Mouse (Mus musculus) naive thymus-derived CD4-positive, alpha-beta T cell, adult 2 months (primary cell): ENCODE data around the gene Rgs7bp.

ENCODE experiments used
- DNase-seq: peaks from one replicate; pipeline ENCODE4 v3.0.0-alpha.2; 2011; ENCODE audit warnings: low read depth

Gene Rgs7bp

GRCm38 (mm10) chr13:105054181-105054940 lies at the start of gene Rgs7bp:
Rgs7bp (minus strand) TSS chr13:105054930.
- DNase-seq = peak; percentile 57

GRCm38 (mm10) chr13:105104385-105104784 lies 49.7 kb upstream of the Rgs7bp start:
- no peak for DNase-seq

GRCm38 (mm10) chr13:105100705-105101104 lies 46.0 kb upstream of the Rgs7bp start:
- no peak for DNase-seq

- no peak for DNase-seq
Observed at GRCm38 (mm10) chr13:105096316-105096715, 41.6 kb upstream of the Rgs7bp start.

- DNase-seq = no peak
Observed at GRCm38 (mm10) chr13:105089276-105089675, 34.5 kb upstream of the Rgs7bp start.

DNA sequence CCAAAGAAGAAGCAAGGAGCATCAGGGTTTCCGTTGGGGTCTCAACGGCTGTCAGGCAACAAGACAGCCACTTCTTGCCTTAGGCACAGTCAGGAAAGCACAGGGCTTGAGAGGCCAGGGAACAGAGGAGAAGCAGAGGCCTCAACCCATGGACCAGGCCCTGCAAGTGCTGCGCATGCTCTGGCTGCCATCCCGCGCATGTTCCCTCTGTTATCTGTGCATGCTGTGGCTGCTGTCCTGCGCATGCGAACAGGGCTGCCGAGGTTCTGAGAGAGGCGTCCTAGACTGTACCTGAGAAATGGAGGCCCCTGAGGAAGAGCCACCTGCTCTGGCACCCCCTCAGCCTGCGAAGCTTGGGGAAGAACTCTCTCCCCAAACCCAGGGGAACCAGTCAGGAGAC lies 27.1 kb upstream of the Rgs7bp start, which contains the start of gene 4933425L06Rik:
4933425L06Rik (plus strand) TSS at position 261 of the 400 bp plus-strand sequence.
- DNase-seq = no peak

DNA sequence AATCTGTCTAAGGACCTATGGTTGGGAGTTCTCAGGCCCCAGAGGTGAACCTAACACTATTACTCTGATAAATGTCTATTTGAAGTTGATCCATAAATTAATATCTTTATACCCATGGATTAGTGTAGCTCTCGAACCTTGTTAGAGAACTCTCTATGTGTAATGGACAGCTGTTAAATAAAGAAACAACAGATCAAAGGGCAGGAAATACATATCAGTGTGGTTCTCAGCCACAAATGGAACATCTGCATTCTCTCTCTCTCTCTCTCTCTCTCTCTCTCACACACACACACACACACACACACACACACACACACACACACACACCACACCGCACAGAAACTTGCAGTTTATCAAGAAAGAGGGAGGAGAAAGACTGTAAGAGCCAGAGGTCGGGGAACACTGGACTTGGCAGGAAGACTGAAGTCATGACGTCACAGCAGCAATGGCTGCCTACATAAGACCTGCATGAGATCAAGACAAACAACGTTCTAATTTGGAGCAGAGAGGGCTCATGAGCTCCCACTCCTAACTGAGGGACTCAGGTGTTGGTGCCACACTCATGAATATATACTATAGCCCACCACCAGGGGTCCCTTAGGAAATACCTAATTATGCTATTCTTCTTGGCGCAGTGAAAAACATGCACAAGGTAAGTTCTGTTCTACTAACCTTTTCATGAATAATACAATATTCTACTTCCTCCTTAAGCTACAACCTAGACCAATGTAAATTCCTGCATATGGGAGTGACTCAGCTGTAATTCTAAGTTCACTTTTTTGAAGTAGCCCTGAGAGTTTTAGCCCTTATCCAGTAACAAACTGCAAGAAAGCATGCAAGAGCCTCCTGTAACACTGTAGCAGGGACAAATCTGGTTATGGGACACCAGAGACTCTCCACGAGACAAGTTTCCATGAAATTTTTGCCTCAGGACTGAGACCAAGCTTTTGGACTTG lies 12.4 kb upstream of the Rgs7bp start:
- DNase-seq = peak; percentile 65

DNA sequence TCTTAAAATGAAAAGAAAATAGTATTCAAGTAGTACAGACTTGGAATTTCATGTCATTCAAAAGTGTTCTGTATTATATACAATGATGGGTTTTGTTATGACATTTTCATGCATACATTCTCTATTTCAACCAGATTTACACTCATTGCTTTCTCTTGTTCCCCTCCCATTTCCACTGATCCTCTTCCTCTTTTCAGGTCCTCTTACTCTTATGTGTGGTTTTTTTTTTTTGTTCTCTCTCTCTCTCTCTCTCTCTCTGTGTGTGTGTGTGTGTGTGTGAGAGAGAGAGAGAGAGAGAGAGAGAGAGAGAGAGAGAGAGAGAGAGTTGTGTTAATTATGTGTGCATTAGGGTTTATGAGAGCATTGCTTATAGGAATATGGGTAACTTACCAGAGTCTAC lies 11.4 kb upstream of the Rgs7bp start:
- no peak for DNase-seq

DNA sequence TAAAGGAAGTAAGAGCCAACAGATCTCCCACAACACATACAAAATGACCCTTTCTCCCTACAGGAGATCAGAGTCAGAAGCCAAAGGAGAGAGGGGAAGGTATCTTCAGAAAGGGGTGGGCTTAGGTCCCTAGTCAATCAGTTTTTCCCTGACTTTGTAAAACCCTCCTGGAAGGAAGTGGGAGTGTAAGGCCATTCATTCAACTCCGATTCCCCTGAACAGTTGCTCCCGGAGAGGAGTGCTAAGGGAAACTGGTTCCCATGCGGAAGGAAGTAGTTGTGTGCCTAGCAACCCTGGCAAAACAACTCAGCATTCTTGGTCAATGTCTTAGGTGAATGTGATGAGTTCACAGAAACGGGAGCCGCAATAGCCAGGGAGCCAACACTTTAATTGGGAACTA lies 644 bp upstream of the Rgs7bp start:
- DNase-seq = no peak

DNA sequence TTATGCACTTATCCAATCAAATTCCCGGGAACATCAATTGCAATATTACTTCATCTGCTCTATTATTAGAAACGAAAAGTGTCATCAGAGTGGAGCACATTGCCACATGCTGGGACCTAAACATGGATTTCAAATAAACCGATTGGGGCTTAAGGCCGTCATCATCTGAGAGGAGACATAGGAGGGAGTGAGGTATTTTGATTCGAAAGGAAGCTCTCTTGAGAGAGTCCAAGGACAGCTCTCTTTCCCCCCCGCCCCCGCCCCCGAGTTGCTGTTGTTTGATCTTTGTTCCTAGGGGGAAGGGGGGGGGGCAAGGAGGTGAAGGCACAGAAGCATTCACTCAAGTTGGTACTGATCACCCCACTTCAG lies 195 bp upstream of the Rgs7bp start:
- peak; percentile 19 for DNase-seq

DNA sequence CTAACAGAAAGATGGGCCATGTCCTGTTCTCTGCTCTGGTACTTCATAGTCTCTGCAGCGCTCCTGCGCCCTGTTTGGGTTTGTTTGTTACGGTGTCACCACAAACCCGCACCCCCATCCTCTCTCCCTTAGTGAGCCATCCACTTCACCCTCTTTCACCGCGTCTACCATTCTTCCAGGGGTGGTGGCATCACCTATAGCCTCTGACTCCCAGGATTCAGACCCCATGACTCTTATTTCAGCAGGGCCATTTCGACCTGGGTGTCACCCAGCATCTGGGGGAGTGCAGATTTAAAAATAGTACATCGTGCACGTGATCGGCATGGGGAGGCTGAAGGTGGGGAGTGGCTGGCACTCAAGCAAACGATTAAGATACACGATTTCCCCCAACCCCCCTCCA lies 1.1 kb downstream of the Rgs7bp start:
- no peak for DNase-seq

DNA sequence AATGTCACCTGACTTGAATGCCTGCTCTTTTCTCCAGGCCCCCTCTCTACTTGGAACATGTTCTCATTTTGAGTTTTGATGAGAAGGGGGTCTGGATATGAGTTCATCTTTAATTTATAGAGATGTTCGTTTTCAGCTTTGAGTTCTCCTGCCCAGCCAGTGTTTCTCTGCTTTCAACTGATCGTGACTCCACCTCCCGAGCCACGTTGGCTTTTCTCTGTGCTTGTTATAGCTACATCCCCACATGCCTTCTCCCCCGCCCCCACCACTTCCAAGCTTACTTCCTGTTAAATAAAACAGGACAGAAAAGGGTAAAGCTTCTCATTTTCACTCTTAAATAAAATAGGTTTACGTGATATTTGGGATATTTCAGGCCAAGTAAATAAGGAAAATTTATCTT lies 3.3 kb downstream of the Rgs7bp start:
- DNase-seq = no peak

DNA sequence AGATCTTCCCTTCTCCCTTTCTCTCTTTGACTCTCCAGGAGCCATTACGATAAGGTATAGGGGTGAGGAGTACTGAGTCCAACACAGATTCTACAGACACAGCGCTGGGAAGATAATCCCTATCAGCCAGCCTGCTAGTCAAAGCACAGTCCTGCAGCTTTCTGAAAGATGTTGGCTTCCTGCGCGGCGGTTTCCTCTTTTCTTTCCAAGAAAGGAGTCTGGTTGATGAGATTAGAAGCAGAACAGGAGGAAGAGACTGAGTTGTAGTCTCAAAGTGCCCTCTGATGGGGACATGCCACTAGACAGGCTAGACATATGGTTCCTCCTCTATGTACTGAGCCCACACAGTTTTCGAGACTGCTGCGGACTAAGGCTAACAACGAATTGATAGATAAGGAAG lies 6.1 kb downstream of the Rgs7bp start:
- no peak for DNase-seq

- DNase-seq = peak; percentile 31
Observed at GRCm38 (mm10) chr13:105047377-105047776, 7.4 kb downstream of the Rgs7bp start.

GRCm38 (mm10) chr13:105043882-105044281 lies 10.8 kb downstream of the Rgs7bp start:
- DNase-seq = no peak

DNA sequence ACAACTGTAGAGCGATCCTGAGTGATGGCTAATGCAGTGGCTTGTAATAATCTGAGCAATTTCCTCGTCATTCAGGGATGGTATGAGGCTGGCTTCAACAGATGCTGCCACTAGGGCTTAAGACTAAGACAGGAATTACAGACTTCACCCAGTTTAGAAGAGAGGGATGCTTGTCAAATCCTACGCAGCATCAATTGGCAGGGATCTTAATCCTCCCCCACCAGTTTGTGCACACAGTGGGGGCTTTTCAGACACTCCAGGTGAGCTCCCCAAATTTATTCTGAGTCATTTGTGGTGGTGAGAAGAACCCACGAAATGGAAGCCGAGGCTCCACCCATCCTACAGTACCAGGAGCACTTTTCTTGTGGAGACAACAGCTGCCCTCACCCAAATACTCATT lies 16.4 kb downstream of the Rgs7bp start:
- no peak for DNase-seq

DNA sequence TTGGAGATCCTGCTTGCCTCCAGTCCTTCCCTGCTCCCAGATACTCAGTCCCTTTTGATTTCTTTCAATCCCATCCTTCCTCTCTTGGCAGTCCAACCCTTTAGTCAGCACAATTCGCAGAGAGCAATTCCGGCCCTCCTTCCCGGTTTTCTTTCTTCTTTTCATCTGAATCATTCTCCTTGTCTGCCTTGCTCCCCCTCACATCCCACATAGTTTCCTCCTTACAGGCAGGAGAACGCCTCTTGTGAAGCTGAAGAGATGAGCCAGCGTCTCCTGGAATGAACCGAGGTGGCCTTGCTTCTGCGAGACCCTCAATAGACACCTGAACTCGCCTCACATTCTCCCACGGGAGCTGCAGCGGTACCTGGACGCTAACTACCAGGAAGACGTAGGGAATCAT lies 16.9 kb downstream of the Rgs7bp start:
- no peak for DNase-seq

- no peak for DNase-seq
Observed at GRCm38 (mm10) chr13:105031882-105032281, 22.8 kb downstream of the Rgs7bp start.

- no peak for DNase-seq
Observed at GRCm38 (mm10) chr13:105028276-105028675, 26.5 kb downstream of the Rgs7bp start.

DNA sequence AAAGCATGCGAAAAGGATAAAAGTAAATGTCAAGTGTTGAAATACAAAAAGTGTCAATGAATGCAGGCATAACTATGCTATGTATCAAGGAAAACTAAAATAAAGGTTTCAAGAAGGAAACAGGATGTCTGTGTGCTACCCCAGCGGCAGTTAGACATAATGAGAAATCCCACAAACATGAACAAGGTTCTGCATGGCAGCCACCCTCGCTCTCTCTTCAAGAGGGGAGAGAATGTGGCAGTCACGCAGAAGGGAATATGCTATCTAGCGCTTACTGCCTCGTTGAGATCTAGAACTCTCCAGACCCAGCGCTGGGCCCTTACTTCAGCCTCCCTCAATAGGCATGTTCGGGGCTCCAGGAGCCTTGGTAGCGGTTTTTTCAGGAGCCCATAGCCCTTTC lies 38.2 kb downstream of the Rgs7bp start:
- no peak for DNase-seq

GRCm38 (mm10) chr13:105015710-105016404 lies 38.9 kb downstream of the Rgs7bp start:
- no peak for DNase-seq

- DNase-seq = no peak
Observed at GRCm38 (mm10) chr13:105011300-105011699, 43.4 kb downstream of the Rgs7bp start.
